Mouse (Mus musculus) lung, postnatal 25 days (tissue): Measurements from ENCODE around the gene Katnb1.
A peak's percentile ranks its signal among the peaks of the same experiment; 100 is the strongest.

Experiments
- DNase-seq: peaks from one replicate; pipeline ENCODE4 v3.0.0; 2022; ENCODE audit warnings: low spot score

Gene Katnb1

GRCm38 (mm10) chr8:95084744-95085431 lies 3.9 kb downstream of the Katnb1 start:
- DNase-seq, result no peak

DNA sequence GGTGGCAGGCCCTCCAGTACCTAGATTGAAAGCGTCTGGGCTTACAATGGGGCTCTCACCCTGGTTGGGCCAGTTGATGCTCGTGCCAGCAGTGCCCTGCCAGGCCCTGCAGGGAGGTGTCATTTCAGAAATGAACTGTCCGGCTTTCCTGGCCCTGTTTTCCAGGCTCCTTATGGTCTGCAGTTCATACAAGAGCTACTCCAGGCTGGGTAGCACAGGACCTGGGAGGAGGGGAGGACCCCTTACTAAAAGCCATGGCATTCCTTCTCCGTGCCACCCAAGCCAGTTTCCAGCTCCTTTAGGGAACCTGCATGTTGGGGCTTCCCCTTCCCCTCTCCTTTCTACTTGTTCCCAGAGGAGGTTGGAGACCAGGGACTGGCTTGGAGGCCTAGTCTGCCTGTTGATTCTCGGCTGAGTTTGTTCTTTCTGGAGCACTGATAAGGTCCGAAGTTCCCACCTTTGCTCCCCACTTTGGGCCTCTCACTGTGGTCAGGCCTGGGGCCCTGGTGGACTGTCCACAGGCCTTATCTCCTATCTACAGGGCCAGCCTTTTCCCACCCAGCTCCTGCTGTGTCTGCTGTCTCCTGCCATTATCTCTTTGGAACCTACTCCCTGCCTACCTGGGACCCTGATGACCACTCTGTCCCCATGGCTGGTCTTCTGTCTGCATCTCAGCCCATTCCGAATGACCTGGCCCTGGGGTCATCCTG lies 4.6 kb downstream of the Katnb1 start:
- DNase-seq, result no peak

DNA sequence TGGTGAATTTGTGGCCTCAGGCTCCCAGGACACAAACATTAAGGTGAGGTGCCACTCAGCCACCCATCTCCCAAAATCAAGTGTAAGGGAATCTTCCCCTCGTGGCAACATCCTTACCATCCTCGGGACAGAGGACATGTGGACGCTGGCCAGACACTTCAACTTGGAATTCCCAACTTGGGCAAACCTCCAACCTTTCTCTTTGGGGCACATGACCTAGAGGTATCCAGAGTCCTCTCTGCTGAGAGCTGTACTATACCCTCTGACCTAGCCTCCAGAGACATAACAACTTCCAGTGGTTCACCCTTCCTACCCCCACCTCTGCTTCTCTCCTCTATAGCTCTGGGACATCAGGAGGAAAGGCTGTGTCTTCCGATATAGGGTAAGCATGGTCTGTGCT lies 12.6 kb downstream of the Katnb1 start:
- DNase-seq, result no peak

DNA sequence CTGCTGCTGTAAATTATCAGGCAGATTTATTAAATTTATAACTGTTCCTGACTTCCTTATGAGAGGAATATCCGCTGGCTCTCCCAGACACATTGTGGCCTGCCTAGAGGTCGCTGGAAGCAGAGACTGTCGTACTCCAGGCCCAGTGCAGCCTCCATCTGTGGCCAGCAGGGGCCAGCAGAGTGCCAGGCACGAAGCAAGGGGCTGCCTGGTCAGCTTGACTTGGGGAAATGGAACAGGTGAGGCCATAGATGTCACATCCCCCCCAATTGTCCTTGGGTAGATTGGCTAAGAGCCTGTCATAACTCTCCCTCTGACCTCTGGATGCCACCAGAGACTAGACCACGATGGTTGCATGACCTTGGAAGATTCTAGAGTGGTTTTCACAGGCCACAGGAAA lies 18.0 kb downstream of the Katnb1 start:
- peak; percentile 69 for DNase-seq

GRCm38 (mm10) chr8:95101972-95102371 lies 21.0 kb downstream of the Katnb1 start:
- DNase-seq, result no peak

GRCm38 (mm10) chr8:95107306-95107705 lies 26.3 kb downstream of the Katnb1 start:
- no peak for DNase-seq

DNA sequence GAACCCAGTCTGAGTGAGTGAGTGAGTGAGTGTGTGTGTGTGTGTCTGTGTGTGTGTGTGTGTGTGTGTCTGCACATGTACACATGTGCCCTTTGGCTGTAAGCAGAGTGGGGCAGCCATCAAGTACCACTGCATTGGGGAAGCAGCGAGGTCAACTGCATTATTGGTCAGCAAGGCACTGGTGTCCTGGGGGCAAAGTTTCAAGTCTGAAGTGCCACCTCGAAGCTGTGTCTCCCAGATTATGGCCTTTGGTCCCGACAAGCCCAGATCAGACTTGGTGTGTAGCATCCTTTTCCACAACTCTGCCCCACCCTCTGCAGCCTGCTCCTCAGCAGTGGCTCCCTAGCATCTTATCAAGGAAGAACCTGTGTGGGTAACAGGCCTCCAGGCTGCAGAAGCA lies 31.6 kb downstream of the Katnb1 start:
- DNase-seq, result no peak

- DNase-seq, result no peak
These were observed 32.1 kb downstream of the Katnb1 start for GRCm38 (mm10) chr8:95113108-95113507.

DNA sequence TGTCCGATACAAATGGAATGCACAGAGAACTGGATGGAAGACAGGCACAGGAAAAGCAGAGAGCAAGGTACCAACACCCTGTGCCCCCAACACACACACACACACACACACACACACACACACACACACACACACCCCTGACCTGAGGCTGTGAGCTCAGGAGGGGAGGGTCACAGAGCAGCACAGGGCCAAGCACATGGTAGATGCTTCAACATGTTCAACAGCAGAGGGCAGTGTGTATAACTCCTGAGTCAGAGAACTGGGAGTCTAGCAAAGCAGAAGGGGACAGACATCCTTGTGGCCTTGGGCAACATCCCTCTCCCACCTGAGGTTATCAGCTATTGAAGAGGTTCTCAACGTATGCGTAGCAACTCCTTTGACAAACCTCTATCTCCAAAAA lies 32.8 kb downstream of the Katnb1 start:
- DNase-seq, result peak; percentile 29

DNA sequence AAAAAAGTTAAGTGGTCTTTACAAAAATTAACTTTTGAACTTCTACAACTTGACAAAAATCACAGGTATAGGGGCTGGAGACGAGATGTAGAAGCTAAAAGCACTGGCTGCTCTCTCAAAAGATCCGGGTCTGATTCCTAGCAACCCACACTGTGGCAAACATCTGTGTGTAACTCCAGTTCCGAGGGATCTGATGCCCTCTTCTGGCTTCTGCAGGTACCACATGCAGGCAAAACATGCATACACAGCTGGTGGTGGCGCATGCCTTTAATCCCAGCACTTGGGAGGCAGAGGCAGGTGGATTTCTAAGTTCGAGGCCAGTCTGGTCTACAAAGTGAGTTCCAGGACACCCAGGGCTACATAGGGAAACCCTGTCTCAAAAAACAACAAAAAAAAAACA lies 42.5 kb downstream of the Katnb1 start:
- no peak for DNase-seq

DNA sequence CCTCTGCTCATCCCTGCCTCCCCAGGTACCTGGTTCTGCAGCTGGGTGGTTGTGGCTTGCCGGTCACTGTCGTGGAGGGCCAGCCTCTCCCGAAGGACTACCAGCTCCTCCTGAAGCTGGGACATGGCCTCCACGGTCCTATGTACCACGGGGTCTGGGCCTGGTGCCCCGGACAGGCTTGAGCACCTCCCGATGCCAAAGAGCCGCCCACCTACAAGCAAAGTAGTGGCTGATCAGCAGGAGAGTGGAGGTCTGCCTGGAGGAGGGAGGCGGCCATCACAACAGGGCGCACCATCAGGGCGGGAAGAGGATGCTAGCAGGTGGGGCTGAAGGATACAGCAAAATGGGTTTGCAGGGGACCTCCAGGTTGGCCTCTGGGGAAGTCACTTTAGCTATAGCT lies 45.5 kb downstream of the Katnb1 start:
- DNase-seq, result no peak

- no peak for DNase-seq
These were observed 46.7 kb downstream of the Katnb1 start for GRCm38 (mm10) chr8:95127658-95128057.

GRCm38 (mm10) chr8:95128750-95129260 lies 47.8 kb downstream of the Katnb1 start:
- no peak for DNase-seq

DNA sequence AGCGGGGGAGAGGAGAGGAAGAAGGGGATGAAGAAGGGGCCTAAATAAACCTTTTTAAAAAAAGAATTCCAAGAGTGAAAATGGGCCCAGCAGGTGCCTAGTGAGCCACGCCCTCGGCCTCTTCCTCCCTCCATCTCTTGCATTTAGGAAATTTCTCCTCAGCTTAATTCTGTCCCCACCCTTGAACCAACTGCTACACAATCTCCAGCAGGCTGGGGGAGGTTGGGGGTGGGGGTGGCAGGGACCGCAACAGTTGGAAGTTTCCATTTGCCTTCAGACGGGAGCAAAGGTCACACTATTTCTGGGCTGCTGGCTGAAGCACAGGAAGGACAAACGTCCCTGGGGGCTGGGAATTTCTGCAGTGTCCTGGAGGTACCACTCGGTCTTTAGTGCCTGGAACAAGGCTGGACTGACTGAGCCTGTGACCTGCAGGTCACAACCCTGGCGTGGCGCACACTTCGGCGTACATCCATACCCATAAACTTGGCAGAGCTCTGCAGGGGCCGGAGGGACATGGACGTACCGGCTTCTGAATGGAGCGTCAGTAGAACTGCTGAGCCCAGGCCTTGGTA lies 50.1 kb downstream of the Katnb1 start:
- DNase-seq, result peak; percentile 42

GRCm38 (mm10) chr8:95131983-95132382 lies 51.0 kb downstream of the Katnb1 start:
- DNase-seq, result no peak

DNA sequence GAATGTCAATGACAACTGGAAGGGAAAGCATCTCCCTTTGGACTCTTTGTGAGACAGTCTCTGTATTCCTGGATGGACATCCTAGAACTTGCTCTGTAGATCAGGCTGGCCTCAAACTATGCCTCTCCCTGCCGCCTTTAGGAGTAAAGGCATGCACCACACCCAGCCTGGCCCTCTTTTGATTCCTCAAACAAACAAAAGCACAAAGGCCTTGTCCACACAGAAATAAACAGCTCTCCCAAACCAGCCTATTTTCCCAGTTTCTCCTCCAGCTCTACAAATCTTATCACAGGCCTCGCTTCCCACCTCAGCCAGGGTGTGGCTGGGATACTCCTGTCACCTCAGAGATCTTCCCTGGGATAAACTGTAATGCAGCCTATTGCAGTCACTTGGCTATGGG lies 53.2 kb downstream of the Katnb1 start:
- no peak for DNase-seq

DNA sequence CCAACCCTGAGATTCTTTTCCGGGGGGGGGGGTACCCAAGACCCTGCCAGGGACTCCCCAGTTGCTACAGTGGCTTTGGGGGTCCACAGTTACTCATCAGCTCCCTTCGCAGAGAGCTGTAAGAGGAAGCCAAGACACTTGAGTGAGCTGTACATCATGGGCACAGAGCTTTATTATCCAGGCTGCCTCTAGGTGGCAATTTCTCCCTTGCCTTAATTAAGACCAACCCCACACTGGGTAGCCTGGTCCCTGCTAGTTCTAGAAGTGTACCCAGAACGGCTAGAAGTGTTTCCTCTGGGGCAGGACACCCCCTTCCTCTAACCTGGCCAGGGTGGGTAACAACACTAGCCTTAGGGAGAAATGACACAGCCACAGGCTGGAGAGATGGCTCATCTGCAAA lies 54.3 kb downstream of the Katnb1 start:
- DNase-seq, result no peak

- DNase-seq, result no peak
These were observed 55.2 kb downstream of the Katnb1 start for GRCm38 (mm10) chr8:95136218-95136617.

GRCm38 (mm10) chr8:95137201-95137600 lies 56.2 kb downstream of the Katnb1 start:
- DNase-seq, result no peak

- DNase-seq, result peak; percentile 54
These were observed 56.7 kb downstream of the Katnb1 start for GRCm38 (mm10) chr8:95137641-95138098.

GRCm38 (mm10) chr8:95138341-95139050 lies 57.5 kb downstream of the Katnb1 start:
- DNase-seq, result no peak

GRCm38 (mm10) chr8:95139051-95139365 lies 58.0 kb downstream of the Katnb1 start:
- DNase-seq, result no peak

DNA sequence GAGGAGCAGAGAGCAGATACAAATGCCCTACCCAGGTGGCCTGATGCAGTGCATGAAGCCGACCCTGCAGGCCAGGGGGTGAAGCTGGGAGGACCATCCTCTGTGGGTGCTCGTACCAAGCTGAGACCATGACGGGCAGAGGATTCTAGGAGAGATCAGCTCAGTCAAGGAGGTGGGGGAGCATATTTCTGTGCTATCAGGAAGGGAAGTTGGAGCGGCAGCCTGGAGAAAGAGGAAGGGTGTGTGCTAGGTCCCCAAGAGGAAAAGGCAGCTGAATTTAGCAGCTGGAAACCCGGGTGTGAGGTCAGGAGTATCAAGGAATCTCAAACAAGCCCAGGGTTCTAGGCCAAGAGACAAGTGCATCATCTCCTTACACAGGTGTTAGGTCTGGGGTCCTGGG lies 59.6 kb downstream of the Katnb1 start:
- no peak for DNase-seq
